Mouse (Mus musculus) lung, embryonic 16.5 days (tissue): ENCODE results near the gene Myd88. TPM values are rescaled to one million over a fixed set of nuclear protein-coding genes. Genes with fewer than 3 reads are reported as not detected.

Source experiments
- ATAC-seq: fragments of 200-750 bp; cut with Nextera tagmentation; 2 replicates; pipeline ENCODE4 v1.8.0; 2017; ENCODE audit warnings: low read depth, mild to moderate bottlenecking, moderate library complexity
- H3K27ac ChIP-seq: fragments of 300-500 bp; sonication (generic); 2 replicates; pipeline ENCODE4 v1.5.1; 2014; ENCODE audit warnings: mild to moderate bottlenecking, control low read depth, low read length
- H3K27me3 ChIP-seq: fragments of 300-500 bp; sonication (generic); 2 replicates; pipeline ENCODE4 v1.6.1; 2014; ENCODE audit warnings: low read depth, low read length, mixed read lengths; ENCODE audit not compliant: control insufficient read depth, insufficient read depth
- H3K36me3 ChIP-seq: fragments of 300-500 bp; sonication (generic); 2 replicates; pipeline ENCODE4 v1.6.1; 2014; ENCODE audit warnings: low read length; ENCODE audit not compliant: control insufficient read depth, insufficient read depth
- H3K4me1 ChIP-seq: fragments of 300-500 bp; sonication (generic); replicated peaks from 2 replicates; pipeline ENCODE4 v1.6.1; 2014; ENCODE audit warnings: low read length, mixed read lengths; ENCODE audit not compliant: control insufficient read depth, insufficient read depth
- H3K4me2 ChIP-seq: fragments of 300-500 bp; sonication (generic); 2 replicates; pipeline ENCODE4 v1.6.1; 2014; ENCODE audit warnings: low read depth, low read length, control low read depth
- H3K4me3 ChIP-seq: fragments of 300-500 bp; sonication (generic); 2 replicates; pipeline ENCODE4 v1.5.1; 2014; ENCODE audit warnings: mild to moderate bottlenecking, low read length, control low read depth
- H3K9ac ChIP-seq: fragments of 300-500 bp; sonication (generic); 2 replicates; pipeline ENCODE4 v1.6.1; 2014; ENCODE audit warnings: low read length, control low read depth
- H3K9me3 ChIP-seq: fragments of 300-500 bp; sonication (generic); 2 replicates; pipeline ENCODE4 v1.6.1; 2016; ENCODE audit warnings: low read length; ENCODE audit not compliant: control insufficient read depth
- WGBS: fragments of 180-500 bp; shearing (Covaris S2); extraction: QIAGEN DNeasy Blood & Tissue Kit; methylation state at CpG from one replicate; pipeline ENCODE4 v1.1.7; 2014; 5-methylcytosine and 5-hydroxymethylcytosine counted together
- polyA plus RNA-seq: library from polyadenylated mRNA; unstranded; fragments of >200 nt; fragmentation: Nextera tagmentation; extraction: Ambion mirVana; gene quantifications from 2 replicates; pipeline ENCODE4 v1.2.1, GENCODE M21; 2015

Gene Myd88
- polyA plus RNA-seq, 1 experiment from 2014 or later, result 36.5 TPM

DNA sequence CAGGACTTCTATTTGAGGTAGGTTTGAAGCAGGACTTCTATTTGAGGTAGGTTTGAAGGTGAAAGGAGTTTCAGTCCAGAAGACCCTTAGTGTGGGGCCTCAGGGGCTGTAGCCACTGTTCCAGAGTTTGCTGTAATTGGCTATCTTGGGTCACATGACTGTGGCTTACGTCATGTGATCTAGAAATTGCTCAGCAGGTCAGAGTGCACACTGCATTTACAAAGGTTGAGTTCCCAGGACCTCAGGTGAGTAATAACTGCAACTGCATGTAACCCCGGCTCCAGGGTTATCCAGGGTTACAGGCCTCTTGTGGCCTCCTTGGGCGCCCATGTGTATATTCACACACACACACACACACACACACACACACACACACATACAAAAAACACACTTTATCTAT is 27.2 kb upstream of the Myd88 start:
- Histone ChIP-seq H3K27ac (no peak overlapping the region), H3K4me1 (no peaks in the 10 kb centered on the region), H3K9ac (no peak overlapping the region), H3K4me2 (no peak overlapping the region), H3K4me3 (no peak overlapping the region), H3K9me3 (no peaks in the 10 kb centered on the region), H3K36me3 (no peaks in the 10 kb centered on the region), H3K27me3 (no peaks in the 10 kb centered on the region)
- no peak for ATAC-seq
- 91% methylated on average over 3 of the region's 3 CpGs for WGBS

DNA sequence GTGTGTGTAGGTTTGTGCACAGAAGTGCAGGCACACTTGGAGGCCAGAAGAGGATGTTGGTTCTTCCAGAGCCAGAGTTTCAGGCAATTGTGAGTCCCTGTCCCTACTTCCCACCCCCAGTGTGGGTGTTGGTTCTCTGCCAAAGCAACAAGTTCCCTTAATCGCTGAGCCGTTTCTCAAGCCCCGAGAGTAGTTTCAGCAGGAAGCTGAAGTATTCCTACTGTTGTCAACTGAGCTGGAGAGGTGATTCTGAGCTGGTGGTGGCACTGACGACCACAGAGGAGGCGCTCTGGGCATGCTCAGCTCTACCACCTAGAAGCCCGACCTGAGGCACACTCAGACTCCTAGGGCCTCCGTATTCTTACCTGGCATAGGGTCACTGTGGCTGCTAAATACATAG is 24.1 kb upstream of the Myd88 start, which contains the start of gene Slc22a14:
Slc22a14 (minus strand) TSS at position 270 of the 400 bp plus-strand sequence.
- H3K4me1 ChIP-seq, result no peaks in the 10 kb centered on the region
- H3K27ac ChIP-seq, result no peak within 1 kb of the TSS
- H3K4me3 ChIP-seq, result no peak within 1 kb of the TSS
- no peak within 1 kb of the TSS for H3K4me2 ChIP-seq
- no peak for ATAC-seq
- no peaks in the 10 kb centered on the region for H3K9me3 ChIP-seq
- 47% methylated on average over 7 of the region's 7 CpGs for WGBS
- no peaks in the 10 kb centered on the region for H3K27me3 ChIP-seq
- no peaks in the 10 kb centered on the region for H3K36me3 ChIP-seq
- H3K9ac ChIP-seq, result no peak within 1 kb of the TSS

DNA sequence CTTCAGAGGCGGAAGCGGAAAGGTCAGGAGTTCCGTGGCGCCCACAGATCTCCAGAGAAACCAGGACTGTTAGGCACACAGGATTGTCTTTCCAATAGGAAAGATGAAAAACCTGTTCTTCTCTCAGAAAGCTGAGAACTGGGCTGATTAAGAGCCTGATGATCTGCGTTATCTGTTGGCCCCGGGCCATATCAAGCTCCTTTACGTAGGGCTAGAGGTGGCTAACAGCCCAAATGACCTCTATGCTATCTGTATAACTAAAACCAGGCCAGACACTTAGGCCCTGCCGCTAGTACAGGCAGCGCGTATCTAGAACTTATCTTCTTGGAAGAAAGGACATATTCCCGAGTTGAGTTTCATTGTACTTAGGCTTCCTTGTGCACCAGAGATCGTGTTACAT is 22.0 kb upstream of the Myd88 start:
- H3K27ac ChIP-seq, result no peak overlapping the region
- H3K4me3 ChIP-seq, result no peak overlapping the region
- ATAC-seq, result no peak
- no peak overlapping the region for H3K4me2 ChIP-seq
- no peaks in the 10 kb centered on the region for H3K9me3 ChIP-seq
- H3K27me3 ChIP-seq, result no peaks in the 10 kb centered on the region
- H3K9ac ChIP-seq, result no peak overlapping the region
- WGBS, result 68% methylated on average over 12 of the region's 12 CpGs
- H3K36me3 ChIP-seq, result no peaks in the 10 kb centered on the region
- H3K4me1 ChIP-seq, result no peaks in the 10 kb centered on the region

DNA sequence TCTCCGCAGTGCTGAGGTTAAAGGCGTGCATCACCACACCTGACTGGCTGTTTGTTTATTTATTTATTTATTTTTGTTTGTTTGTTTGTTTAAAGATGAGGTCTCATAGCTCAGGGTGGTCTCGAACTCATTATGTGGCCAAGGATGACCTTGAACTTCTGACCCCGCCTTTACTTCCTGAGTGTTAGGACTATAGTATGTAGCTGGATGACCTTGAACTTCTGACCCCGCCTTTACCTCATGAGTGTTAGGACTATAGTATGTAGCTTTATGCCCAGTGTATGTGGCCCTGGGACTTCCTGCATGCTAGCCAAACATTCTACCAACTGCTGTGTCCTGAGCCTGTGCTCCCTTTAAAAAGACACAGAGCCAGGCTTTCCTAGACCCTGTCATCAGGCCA is 20.2 kb upstream of the Myd88 start:
- Histone ChIP-seq H3K4me2 (no peak overlapping the region), H3K9me3 (no peaks in the 10 kb centered on the region), H3K4me3 (no peak overlapping the region), H3K36me3 (no peaks in the 10 kb centered on the region), H3K9ac (no peak overlapping the region), H3K27me3 (no peaks in the 10 kb centered on the region), H3K27ac (no peak overlapping the region), H3K4me1 (no peaks in the 10 kb centered on the region)
- ATAC-seq, result no peak
- 85% methylated on average over 5 of the region's 5 CpGs for WGBS

DNA sequence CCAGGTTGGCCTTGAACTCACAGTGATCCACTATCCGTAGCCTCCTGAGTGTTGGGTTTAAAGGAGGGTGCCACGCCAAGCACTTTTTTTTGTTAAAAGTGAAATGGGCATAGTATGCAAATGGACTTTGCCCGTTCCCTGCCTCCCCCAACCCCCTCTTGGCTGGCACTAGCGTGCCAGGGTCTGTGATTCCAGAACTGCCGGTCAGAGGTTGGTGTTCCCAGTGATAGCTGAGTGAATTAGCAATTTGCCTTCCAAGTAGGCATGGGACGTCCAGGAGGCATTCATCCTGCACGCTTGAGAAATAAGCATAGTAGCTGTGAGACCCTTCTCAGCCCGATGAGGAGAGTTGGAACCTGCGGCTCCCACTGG is 16.8 kb upstream of the Myd88 start:
- WGBS, result 38% methylated on average over 9 of the region's 9 CpGs
- H3K4me3 ChIP-seq, result peak overlapping the region; percentile 77
- ATAC-seq, result no peak
- H3K9ac ChIP-seq, result peak overlapping the region; percentile 83
- no peaks in the 10 kb centered on the region for H3K9me3 ChIP-seq
- no peaks in the 10 kb centered on the region for H3K36me3 ChIP-seq
- peak overlapping the region; percentile 94 for H3K4me2 ChIP-seq
- no peak overlapping the region for H3K27ac ChIP-seq
- no peaks in the 10 kb centered on the region for H3K27me3 ChIP-seq
- no peaks in the 10 kb centered on the region for H3K4me1 ChIP-seq

DNA sequence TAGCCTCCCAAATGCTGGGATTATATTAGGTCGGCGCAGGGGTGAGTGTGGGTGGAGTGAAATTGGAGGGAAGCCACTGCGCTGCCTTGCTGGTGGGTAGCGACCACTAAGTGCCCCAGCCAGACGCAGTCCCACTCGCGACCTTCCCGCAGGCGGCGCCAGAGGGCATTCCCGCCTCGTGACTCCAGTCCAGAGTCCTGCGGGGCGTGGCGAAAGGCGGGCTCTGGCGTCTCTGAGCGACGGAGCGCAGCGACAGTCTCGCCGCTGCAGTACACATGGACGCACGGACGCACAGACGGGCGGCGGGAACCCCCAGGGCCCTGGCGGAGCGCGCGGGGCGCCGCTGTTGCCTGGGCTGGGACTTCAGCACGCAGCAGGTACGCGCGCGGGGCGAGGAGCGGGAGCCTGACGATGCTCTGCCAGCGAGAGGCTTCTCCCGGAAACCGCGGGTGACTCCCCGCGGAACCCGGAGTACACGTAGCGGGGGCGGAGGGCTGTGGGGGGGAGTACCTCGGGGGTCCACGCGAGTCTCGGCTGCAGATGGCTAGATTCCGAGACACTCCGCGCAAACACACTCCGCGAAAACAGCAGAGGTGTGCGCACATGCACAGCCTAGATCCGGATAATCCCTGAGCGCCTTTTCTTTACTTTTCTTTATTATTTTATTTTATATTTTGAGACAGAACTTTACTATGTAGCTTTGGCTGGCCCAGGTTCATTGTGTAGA is 16.3 kb upstream of the Myd88 start, which contains the start of gene Xylb:
Xylb (plus strand) TSS at position 51 of the 727 bp plus-strand sequence.
- no peak within 1 kb of the TSS for H3K27ac ChIP-seq

DNA sequence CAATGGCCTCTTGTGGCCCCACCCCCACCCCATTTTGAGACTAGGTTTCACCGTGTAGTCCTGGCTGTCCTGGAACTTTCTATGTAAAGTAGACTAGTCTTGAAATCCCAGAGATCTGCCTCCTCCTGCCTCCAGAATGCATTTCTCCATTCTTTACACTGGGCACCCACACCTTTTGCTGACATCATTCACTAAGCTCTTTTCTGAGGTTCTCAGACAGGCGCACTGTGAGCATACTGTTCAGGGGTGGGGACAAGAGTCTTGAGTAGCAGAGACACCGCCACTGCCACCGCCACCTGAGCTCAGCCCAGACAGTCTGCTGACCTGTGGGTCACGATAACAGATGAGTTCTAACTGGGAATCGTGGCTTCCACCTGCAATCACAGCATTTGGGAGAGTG is 14.7 kb upstream of the Myd88 start:
- Histone ChIP-seq H3K27me3 (no peaks in the 10 kb centered on the region), H3K9ac (no peak overlapping the region), H3K4me3 (no peak overlapping the region), H3K27ac (no peak overlapping the region), H3K4me2 (no peak overlapping the region), H3K9me3 (no peaks in the 10 kb centered on the region), H3K36me3 (no peaks in the 10 kb centered on the region), H3K4me1 (no peaks in the 10 kb centered on the region)
- WGBS, result 54% methylated on average over 6 of the region's 6 CpGs
- no peak for ATAC-seq

More for the DNA sequence above, 16.3 kb upstream of the Myd88 start, which contains the start of gene Xylb:
- no peaks in the 10 kb centered on the region for H3K36me3 ChIP-seq
- no peaks in the 10 kb centered on the region for H3K9me3 ChIP-seq
- ATAC-seq, result peak; percentile 93
- peak within 1 kb of the TSS; percentile 94 for H3K4me2 ChIP-seq
- 2% methylated on average over 61 of the region's 65 CpGs for WGBS
- peak within 1 kb of the TSS; percentile 83 for H3K9ac ChIP-seq
- no peaks in the 10 kb centered on the region for H3K4me1 ChIP-seq
- peak within 1 kb of the TSS; percentile 77 for H3K4me3 ChIP-seq
- H3K27me3 ChIP-seq, result no peaks in the 10 kb centered on the region

DNA sequence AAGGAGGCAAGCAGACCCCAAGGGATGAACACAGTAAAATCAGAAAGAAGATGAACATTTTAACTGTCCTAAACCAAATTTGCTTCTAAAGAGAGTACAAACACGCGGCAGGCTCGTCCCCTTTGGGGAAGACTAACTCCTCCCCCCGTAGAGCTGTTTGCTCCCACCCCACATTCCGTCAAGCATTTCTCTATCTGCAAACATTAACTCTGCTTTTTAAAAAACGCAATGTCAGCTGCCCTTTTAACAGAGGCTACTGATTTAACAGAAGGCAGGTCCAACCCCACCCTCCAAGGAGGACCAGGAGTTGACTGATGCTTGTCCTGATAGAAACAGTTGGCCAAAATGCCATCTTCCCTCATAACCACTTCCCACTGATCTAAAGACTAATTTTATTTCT is 12.7 kb upstream of the Myd88 start:
- Histone ChIP-seq H3K4me3 (no peak overlapping the region), H3K9ac (no peak overlapping the region), H3K9me3 (no peaks in the 10 kb centered on the region), H3K27me3 (no peaks in the 10 kb centered on the region), H3K4me1 (no peaks in the 10 kb centered on the region), H3K27ac (no peak overlapping the region), H3K36me3 (peaks cover 5% of the 10 kb centered on the region), H3K4me2 (no peak overlapping the region)
- no peak for ATAC-seq
- 54% methylated on average over 6 of the region's 6 CpGs for WGBS

DNA sequence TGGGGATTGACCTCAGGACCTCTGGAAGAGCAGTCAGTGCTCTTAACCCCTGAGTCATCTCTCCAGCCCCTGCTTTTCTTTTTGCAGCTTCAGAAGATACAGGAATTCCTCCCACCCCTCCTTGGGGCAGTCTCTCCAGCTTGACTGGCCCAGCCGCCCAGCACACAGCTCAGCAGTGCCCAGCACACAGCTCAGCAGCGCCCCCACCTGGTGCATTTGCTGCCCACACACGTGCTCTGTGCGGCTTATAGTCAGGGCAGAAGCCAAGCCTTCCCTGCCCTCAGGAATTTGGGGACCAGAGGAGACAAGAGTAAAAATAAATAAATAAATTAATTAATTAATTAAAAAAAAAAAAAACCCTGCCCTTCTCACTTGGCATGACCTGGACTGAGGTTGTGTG is 10.8 kb upstream of the Myd88 start:
- Histone ChIP-seq H3K27ac (no peak overlapping the region), H3K4me3 (no peak overlapping the region), H3K9me3 (no peaks in the 10 kb centered on the region), H3K36me3 (peaks cover 9% of the 10 kb centered on the region), H3K27me3 (no peaks in the 10 kb centered on the region), H3K4me2 (no peak overlapping the region), H3K4me1 (no peaks in the 10 kb centered on the region), H3K9ac (no peak overlapping the region)
- 24% methylated on average over 4 of the region's 4 CpGs for WGBS
- ATAC-seq, result peak; percentile 70
